Mouse (Mus musculus) C2C12 (cell line): ENCODE results near the gene Ago3.

ENCODE experiments used
- CEBPB ChIP-seq: IDR thresholded peaks from one replicate; pipeline ENCODE4 v1.6.1; 2011; ENCODE audit warnings: low read depth, mild to moderate bottlenecking, control low read depth, moderate library complexity
- CTCF ChIP-seq: IDR thresholded peaks from one replicate; pipeline ENCODE4 v1.5.1; 2011; ENCODE audit not compliant: control insufficient read depth, insufficient read depth, insufficient read length
- MAX ChIP-seq: IDR thresholded peaks from one replicate; pipeline ENCODE4 v1.6.1; 2011; ENCODE audit warnings: mild to moderate bottlenecking, control low read depth
- USF1 ChIP-seq: IDR thresholded peaks from one replicate; pipeline ENCODE4 v1.6.1; 2011; ENCODE audit warnings: low read depth, mild to moderate bottlenecking, control low read depth, moderate library complexity

GRCm38 (mm10) chr4:126286492-126286891, 142.9 kb downstream of the Ago3 start, which contains the start of gene Col8a2:
- TF ChIP-seq MAX (no peak), CTCF (no peak), CEBPB (no peak), USF1 (no peak)
